ENCODE assay signal across 8 mouse cellular contexts in genomic region chr11:83785366-83785765, GRCm38 (mm10). TPM values are rescaled to one million over a fixed set of nuclear protein-coding genes. Genes with fewer than 3 reads are reported as not detected.
A peak's percentile ranks its signal among the peaks of the same experiment; 100 is the strongest.
DNase-seq lines count a peak whose midpoint lies in the region; ATAC-seq lines count a peak whose summit lies in the region.

No protein-coding gene starts in this region.

- peaks cover 4% of the 10 kb centered on the region for H3K36me3 ChIP-seq in midbrain, embryonic 11.5 days (ENCODE audit: control insufficient read depth, insufficient read depth, low read length)
- peaks cover 17% of the 10 kb centered on the region for H3K36me3 ChIP-seq in midbrain, embryonic 16.5 days (ENCODE audit: control insufficient read depth, insufficient read depth, low read length)
- H3K36me3 ChIP-seq in hindbrain, embryonic 13.5 days: peaks cover 51% of the 10 kb centered on the region

- ATAC-seq in midbrain, embryonic 11.5 days (ENCODE audit: low FRiP score): 0 out of 2 replicates have a peak, but pooled peaks have one; percentile 48
- no peak for ATAC-seq in midbrain, embryonic 16.5 days
- peak; percentile 59 for ATAC-seq in hindbrain, embryonic 13.5 days (ENCODE audit: low FRiP score)
- peak; percentile 53 for ATAC-seq in megakaryocyte, adult 5-6 weeks (ENCODE audit: poor library complexity, severe bottlenecking)

- WGBS in midbrain, embryonic 11.5 days: 27% methylated on average over 2 of the region's 2 CpGs
- 7% methylated on average over 2 of the region's 2 CpGs for WGBS in midbrain, embryonic 16.5 days
- 19% methylated on average over 2 of the region's 2 CpGs for WGBS in hindbrain, embryonic 13.5 days

- DNase-seq in midbrain, embryonic 11.5 days (ENCODE audit: low spot score, missing footprints): peak; percentile 94
- DNase-seq in T-cell, adult 2 months (ENCODE audit: low spot score): peak; percentile 27
- peak; percentile 87 for DNase-seq in embryo, embryonic 10.5 days (ENCODE audit: low spot score)
- DNase-seq in layer of hippocampus, adult 9-11 months: peak; percentile 20
- DNase-seq in thymus, postnatal 25 days: peak; percentile 25

- no peak overlapping the region for H3K27ac ChIP-seq in midbrain, embryonic 11.5 days (ENCODE audit: low read depth, low read length)
- no peak overlapping the region for H3K27ac ChIP-seq in midbrain, embryonic 16.5 days (ENCODE audit: low read length)
- no peak overlapping the region for H3K27ac ChIP-seq in hindbrain, embryonic 13.5 days

- no peak overlapping the region for H3K4me3 ChIP-seq in midbrain, embryonic 11.5 days (ENCODE audit: low read depth, low read length)
- H3K4me3 ChIP-seq in midbrain, embryonic 16.5 days (ENCODE audit: low read depth, low read length): no peak overlapping the region
- H3K4me3 ChIP-seq in hindbrain, embryonic 13.5 days: no peak overlapping the region

- no peak overlapping the region for H3K4me2 ChIP-seq in midbrain, embryonic 11.5 days
- H3K4me2 ChIP-seq in midbrain, embryonic 16.5 days (ENCODE audit: low read length): no peak overlapping the region
- H3K4me2 ChIP-seq in hindbrain, embryonic 13.5 days: no peak overlapping the region

- H3K4me1 ChIP-seq in midbrain, embryonic 11.5 days (ENCODE audit: control insufficient read depth, insufficient read depth, low read length): no peaks in the 10 kb centered on the region
- H3K4me1 ChIP-seq in midbrain, embryonic 16.5 days (ENCODE audit: control insufficient read depth, insufficient read depth, low read length): no peaks in the 10 kb centered on the region
- no peaks in the 10 kb centered on the region; the same call in 1 of the 2 replicates for H3K4me1 ChIP-seq in hindbrain, embryonic 13.5 days (replicated peaks)

- H3K27me3 ChIP-seq in midbrain, embryonic 11.5 days (ENCODE audit: control insufficient read depth, insufficient read depth, low read length): no peaks in the 10 kb centered on the region
- no peaks in the 10 kb centered on the region for H3K27me3 ChIP-seq in midbrain, embryonic 16.5 days (ENCODE audit: control insufficient read depth, insufficient read depth, low read depth, low read length)
- no peaks in the 10 kb centered on the region for H3K27me3 ChIP-seq in hindbrain, embryonic 13.5 days

- no peaks in the 10 kb centered on the region for H3K9me3 ChIP-seq in midbrain, embryonic 11.5 days (ENCODE audit: control insufficient read depth, low read length)
- H3K9me3 ChIP-seq in midbrain, embryonic 16.5 days (replicated peaks; ENCODE audit: control insufficient read depth, low read length, poor library complexity, severe bottlenecking): no peaks in the 10 kb centered on the region
- H3K9me3 ChIP-seq in hindbrain, embryonic 13.5 days: no peaks in the 10 kb centered on the region

- no peak overlapping the region for H3K9ac ChIP-seq in midbrain, embryonic 11.5 days (ENCODE audit: low read length)
- no peak overlapping the region for H3K9ac ChIP-seq in midbrain, embryonic 16.5 days (ENCODE audit: low read depth, low read length)
- no peak overlapping the region for H3K9ac ChIP-seq in hindbrain, embryonic 13.5 days

RNA-seq across cellular contexts. Expression of gene Heatr6, which starts 31.9 kb away (rescaled TPM):
- 30.1 and 31.9 TPM in 2 replicates for polyA plus RNA-seq in midbrain, embryonic 11.5 days (2014; fragmentation: Nextera tagmentation; extraction: Ambion mirVana)
- 32.2 and 37.6 TPM in 2 replicates for polyA plus RNA-seq in midbrain, embryonic 16.5 days (2015; fragmentation: Nextera tagmentation; extraction: Ambion mirVana)
- 36.0 and 39.8 TPM in 2 replicates for polyA plus RNA-seq in hindbrain, embryonic 13.5 days (2015; fragmentation: Nextera tagmentation; extraction: Ambion mirVana)
- total RNA-seq in megakaryocyte, adult 5-6 weeks (2015): 13.0 and 17.0 TPM in 2 replicates
- 13.2 and 19.8 TPM in 2 replicates for total RNA-seq in megakaryocyte, adult 5-6 weeks (2017)

RNA-seq across cellular contexts. Expression of gene Wfdc21, which starts 38.6 kb away (rescaled TPM):
- polyA plus RNA-seq in midbrain, embryonic 11.5 days (2014; fragmentation: Nextera tagmentation; extraction: Ambion mirVana): not detected in 2 replicates
- polyA plus RNA-seq in midbrain, embryonic 16.5 days (2015; fragmentation: Nextera tagmentation; extraction: Ambion mirVana): not detected in 2 replicates
- polyA plus RNA-seq in hindbrain, embryonic 13.5 days (2015; fragmentation: Nextera tagmentation; extraction: Ambion mirVana): 0.53 TPM in 1 of 2 replicates, not detected in the other
- 528 and 641 TPM in 2 replicates for total RNA-seq in megakaryocyte, adult 5-6 weeks (2015)
- total RNA-seq in megakaryocyte, adult 5-6 weeks (2017): 492 and 635 TPM in 2 replicates

Comparison
In these comparisons a context has a peak if more than half of its experiments do, and no peak if none do; other contexts are left out.
1. DNase-seq: peak in every context shown above with its lines; median percentile 94 in midbrain, embryonic 11.5 days; 87 in embryo, embryonic 10.5 days; 27 in T-cell, adult 2 months; 25 in thymus, postnatal 25 days; 20 in layer of hippocampus, adult 9-11 months.